Mouse (Mus musculus) cortical plate, adult 2 months (tissue): Measurements from ENCODE around the gene Ccdc110.

ENCODE experiments used
- CTCF ChIP-seq: fragments of 200-500 bp; IDR thresholded peaks from 2 replicates; pipeline ENCODE4 v1.5.1; 2011; ENCODE audit warnings: mild to moderate bottlenecking, control low read depth, low read length; ENCODE audit not compliant: insufficient read depth; ENCODE audit errors: extremely low read depth
- POLR2A ChIP-seq: fragments of 200-500 bp; IDR thresholded peaks from 2 replicates; pipeline ENCODE4 v1.6.1; 2011; ENCODE audit warnings: mild to moderate bottlenecking, low read length, control low read depth; ENCODE audit not compliant: insufficient read depth; ENCODE audit errors: extremely low read depth

DNA sequence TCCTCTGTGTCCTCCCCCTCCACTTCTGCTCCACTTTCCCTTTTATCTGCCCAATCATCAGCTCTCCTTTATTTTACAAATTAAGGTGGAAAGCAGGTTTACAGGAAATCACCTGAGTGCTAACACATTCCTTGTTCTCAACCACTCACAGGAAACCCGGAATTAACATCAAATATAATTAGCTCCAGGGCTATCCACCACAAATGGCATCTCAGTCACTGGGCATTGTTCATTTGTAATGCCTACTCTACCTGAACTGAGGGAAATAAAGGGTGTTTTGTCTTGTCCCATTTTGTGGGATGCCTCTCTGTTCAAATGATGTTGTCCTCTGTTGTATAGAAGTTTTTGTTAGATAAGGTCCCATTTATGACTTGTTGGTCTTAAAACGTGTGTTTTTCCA lies 16.2 kb downstream of the Ccdc110 start:
- TF ChIP-seq CTCF (no peak), POLR2A (no peak)
